Mouse (Mus musculus) CD8-positive naive resting alpha-beta T cell, adult 2 months (primary cell): Measurements from ENCODE around the gene Arid3a.

Experiments used
- DNase-seq, 2 experiments: peaks; one replicate each; pipeline ENCODE4 v3.0.0; 2022; ENCODE audit warnings: low read depth in 2 of 2, low spot score in 2 of 2

Arid3a gene

DNA sequence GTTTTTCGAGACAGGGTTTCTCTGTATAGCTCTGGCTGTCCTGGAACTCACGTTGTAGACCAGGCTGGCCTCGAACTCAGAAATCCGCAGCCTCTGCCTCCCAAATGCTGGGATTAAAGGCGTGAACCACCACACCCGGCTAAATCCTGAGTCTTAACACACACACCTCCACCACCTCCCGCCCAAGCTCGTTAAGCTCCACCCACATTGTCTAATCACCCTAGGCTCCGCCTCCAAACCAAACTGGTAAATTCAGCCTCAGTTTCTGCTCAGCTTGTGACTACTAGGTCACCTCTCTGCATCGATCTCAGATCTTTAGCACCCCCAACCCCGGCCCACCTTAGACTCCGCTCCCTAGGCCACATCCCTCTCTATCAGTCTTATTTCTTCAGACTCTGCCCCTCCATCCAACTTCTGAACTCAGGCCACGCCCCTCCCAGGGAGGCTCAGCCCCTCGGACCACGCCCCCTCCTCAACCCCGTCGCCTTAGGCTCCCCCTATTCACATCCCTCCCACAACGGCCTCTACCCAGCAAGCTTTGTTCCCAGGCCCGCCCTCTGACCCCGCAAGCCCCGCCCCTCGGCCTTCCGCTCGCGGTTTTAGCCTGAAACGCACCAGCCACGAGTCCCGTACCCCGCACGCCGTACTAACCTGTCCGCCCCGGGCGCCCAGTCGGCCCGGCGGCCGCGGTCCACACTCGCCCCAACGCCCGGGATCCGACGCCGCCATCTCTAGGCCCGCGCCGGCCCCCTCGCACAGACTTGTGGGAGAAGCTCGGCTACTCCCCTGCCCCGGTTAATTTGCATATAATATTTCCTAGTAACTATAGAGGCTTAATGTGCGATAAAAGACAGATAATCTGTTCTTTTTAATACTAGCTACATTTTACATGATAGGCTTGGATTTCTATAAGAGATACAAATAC, 18.4 kb upstream of the Arid3a start, which contains the start of gene Med16:
Med16 (minus strand) TSS at position 757 of the 925 bp plus-strand sequence.
- DNase-seq, result peak; percentile 97 to 99

DNA sequence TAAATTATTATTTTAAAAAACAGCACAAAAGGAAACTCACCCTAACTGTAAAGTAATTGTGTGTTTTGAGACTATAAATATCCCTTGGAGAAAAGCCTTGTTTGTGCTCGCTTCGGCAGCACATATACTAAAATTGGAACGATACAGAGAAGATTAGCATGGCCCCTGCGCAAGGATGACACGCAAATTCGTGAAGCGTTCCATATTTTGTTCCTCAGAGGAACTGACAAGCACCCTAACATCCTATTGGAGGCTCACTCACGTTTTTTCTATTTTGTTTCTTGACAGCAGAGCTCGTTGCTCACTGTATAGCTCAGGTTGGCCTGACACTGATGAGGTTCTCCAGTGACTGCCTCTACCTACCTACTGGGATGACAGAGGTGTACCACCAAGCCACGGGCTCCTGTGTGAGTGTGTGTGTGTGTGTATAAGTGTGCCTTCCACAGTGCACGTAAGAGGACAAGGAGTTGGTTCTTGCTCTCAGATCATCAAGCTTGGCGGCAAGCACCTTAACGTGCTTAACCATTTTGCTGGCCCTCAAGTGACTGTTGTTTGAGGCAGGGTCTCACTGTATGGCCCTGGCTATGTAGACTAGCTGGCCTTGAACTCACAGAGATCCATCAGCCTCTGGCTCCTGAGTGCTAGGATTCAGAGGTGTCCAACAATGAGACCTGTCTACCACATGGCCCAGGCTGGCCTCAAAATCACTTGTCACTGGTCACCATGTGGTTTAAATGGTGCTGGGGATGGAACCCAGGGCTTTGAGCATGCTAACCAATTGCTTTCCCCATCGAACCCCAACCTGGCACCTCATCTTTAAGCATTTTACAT, 17.5 kb upstream of the Arid3a start:
- DNase-seq, result peak; percentile 37 to 54

DNA sequence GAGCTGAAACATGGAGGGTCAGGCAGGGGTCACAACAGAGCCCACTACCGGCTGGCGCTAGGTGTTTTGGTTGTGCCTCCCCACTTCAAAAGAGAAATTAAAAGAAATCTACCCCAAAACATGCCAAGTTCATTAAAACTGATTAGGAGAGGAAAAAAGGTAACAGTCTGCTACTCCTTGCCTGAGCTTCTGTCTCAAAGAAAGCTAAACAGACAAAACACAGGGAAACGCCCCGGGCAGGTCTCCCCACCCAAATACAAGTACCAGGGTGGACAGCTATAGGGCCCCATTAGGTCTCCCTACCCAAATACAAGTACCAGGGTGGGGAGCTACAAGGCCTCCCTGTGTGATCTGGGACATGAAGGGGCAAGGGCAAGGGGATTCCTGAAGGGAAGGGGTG, 16.3 kb upstream of the Arid3a start, which contains the start of gene Gm26602:
Gm26602 (plus strand) TSS at position 301 of the 400 bp plus-strand sequence.
- DNase-seq, result no peak

DNA sequence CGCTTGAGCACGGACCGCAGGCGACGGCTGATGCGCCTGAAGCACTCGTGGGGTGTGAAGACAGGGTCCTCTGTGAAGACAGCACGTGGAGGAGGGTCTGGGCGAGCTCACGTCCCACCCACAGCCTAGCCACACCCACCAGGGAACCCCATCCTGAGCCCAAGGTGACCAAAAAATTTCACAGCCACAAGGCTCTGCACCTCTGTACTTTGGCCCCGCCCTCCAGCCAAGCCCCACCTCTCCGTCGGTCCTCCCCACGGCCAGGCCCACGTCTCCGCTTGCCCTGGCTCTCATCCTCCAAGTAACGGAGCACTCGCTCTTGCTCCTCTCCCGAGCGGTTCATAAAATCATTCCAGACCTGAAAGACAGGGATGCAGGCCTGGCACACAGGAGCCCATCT, 14.4 kb upstream of the Arid3a start:
- no peak for DNase-seq

DNA sequence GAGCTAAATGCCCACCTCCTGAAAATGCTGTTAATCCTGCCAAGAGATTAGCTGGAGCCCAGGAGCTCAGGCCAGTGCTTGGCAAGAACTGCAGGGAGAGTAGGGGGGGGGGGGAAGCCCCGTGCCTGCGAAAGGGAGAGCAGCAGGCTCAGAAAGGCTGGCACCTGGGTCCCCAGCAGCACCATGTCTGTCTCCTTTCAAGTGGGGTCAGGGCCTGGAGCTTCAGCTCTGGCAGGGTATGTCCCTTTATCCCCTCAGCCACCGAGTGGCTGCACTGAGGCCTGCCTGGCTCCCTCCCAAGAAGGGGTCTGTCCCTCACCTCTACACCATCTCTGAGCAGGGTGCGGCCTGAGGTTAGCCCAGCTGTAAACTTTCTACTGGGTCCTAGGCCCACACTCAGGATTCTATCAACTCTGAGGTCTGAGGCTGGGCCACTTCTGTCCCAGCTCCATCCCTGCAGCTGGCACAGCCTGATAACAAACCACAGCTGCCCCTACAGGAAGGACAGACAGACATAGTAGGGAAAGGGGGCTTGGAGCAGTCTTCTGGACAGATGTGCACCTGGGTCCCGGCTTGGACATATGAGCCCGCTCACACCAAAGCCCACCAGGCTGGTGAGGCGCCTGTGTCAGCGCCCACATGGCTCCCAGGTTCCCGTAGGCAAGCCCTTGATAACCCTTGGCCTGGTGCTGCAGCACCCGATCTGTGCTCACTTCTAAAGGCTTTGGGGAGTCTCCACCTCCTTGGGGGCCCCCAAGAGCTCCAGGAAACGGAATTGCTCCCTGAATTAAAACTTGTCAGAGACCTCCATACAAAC, 12.5 kb upstream of the Arid3a start:
- DNase-seq, result no peak

DNA sequence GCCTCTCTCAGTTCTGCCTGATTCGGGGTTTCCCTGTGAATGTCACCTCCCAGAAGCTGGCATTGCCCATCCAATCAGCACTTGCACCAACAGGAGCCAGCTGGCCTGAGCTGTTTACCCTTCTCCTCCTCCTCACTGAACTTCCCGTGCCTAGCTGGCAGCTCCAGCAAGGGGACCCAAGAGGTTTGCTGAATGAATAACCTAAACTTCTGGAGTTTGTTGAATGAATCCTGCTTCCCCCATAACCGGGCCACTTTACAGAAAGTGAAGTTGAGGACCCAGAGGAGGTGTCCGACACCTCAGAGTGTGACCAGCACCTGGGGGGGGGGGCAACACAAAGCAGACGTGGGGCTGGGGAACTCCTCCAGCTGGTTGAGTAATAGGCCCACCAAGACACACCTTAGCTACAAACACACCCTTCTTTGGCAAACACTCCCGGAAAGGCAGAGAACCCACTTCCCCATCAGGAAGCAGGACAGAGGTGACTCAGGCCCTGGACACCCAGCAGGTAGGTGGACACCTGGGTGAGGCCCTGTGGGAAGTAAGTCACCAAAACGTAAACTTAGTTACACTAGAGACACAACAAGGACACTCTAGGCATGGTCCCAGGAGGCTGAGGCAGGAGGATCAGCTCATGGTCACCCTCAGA, 11.8 kb upstream of the Arid3a start:
- no peak for DNase-seq

DNA sequence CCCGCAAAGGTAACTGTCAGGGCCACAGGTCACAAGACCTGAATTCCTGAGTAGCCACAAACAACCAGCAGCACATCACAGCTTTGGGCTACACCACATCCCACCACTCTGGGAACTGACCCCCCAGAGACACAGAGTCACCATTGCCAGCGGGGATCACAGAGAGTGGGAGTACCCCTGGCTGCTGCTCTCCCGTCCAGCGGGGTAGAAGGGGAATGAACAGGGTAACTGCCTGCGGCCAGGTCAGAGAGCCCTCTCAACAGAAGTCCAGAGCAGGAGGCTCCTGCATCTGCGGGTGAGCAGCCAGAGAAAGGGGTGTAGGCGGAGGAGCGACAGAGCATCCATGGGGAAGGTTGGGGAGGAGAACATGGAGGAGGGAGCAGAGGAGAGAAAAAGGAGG, 10.8 kb upstream of the Arid3a start:
- DNase-seq, result no peak

DNA sequence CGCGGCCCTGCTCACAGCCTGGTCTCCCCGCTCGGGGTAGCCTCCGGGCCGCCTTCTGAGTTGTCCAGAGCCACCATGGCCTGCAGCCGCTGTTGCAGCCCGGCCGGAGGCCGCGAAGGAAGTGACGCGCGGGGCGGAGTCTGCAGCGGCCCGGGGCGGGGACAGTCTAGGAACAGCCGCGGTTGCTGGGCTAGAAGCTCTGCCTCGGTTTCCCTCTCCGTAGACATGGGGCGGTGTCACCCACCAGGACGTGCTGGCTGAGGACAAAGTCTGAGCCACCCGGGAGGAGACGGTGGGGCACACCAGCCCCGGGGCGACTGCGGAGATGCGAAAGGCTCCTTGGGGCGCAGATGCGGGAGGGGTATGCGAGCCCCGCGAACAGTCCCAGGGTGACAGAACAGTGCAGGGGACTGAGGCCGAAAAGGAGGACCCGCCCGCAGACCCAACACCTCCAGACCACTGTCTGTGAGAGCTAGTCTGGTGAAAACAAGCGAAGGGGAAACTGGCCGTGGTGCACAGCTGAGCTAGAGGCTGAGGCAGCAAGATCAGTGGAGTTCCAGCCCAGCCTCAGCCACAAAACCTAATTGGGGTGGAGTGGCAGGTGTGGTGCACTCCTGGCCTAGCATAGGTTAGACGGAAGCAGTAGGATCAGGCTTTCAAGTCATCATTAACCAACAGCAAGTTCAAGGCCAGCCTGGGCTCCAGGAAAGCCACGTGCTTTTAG, 9.9 kb upstream of the Arid3a start, which contains the start of gene Kiss1r:
Kiss1r (plus strand) TSS at position 164 of the 724 bp plus-strand sequence.
- DNase-seq, result peak in 1 of 2 experiments; percentile 70

DNA sequence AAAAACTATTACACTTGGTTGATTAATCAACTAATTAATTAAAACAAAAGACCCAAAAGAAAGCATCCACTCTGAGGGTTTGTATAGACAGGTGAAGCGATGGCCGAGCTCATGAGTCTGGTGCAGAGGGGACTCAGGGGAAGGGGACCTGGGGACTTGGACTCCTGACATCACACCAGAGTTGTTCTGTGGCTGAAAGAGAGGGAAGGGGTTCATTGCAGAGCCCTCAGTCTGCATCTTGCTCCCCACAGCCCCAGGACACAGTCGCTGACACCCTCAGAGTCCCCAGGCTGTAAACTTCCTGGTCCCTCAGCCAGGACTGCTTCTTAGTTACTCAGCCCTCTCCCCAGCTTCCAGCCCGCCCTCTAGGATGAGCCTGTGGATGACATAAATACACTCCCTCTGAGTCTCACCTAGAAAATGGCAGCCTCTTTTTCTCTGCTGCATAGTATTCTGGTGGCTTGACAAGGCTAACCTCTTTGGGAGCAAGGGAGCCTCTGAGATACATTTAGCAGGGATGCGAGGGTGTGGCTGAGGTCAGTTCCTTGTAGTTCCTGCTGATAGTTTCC, 9.2 kb upstream of the Arid3a start:
- no peak for DNase-seq

DNA sequence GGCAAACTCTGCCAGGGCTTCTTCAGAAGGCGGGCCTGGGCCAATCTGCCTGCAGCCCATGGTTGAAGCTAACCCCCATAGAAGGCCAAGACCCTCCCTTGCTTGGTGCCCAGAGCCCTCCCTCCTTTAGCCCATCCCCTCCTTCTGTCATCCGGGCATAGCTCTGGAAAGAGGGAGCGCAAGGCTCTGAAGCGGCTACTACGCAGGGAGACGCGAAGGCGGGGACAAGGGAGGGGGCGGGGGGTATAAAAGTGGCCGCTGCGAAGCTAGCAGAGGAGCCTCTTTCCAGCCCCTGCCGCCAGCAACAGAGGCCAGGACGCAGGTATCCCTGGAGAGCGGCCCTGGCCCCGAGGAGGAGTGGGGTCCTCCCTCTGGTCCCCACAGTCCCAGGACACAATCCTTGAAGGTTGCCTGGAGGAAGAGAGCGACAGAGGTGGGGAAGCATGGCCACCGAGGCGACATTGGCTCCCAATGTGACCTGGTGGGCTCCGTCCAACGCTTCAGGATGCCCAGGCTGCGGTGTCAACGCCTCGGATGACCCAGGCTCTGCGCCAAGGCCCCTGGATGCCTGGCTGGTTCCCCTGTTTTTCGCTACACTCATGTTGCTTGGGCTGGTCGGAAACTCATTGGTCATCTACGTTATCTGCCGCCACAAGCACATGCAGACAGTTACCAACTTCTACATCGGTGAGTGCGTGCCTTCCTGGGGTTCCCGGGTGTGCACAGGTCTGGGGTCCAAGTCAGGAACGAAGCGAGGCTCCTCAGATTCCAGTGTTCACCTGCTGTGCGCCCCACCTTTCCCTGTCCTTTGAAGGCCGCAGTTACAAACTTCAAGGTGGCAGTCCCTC, 8.4 kb upstream of the Arid3a start:
- no peak for DNase-seq

DNA sequence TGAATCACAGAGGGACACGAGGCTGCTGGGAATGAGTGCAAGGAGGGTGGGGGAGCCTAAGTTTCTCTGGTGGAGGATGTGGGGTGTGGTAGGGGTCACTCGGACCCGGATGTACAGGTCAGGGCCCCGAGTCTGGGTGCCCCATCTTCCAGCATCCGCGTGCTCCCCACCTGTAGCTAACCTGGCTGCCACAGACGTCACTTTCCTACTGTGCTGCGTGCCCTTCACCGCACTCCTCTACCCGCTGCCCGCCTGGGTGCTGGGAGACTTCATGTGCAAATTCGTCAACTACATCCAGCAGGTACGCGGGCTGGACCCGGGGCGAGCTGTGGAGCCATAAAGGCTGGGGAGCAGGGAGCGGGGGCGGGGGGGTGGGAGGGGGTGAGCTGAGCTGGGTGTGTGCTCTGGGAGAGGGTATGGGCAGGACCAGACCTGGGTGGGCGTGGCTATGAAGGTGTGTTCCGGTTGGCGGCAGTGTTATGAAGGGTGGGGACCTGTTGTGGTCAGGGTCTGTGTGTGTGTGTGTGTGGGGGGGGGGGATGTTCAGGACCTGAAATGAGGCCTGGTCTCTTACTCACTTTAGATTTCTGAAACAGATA, 7.5 kb upstream of the Arid3a start:
- no peak for DNase-seq

DNA sequence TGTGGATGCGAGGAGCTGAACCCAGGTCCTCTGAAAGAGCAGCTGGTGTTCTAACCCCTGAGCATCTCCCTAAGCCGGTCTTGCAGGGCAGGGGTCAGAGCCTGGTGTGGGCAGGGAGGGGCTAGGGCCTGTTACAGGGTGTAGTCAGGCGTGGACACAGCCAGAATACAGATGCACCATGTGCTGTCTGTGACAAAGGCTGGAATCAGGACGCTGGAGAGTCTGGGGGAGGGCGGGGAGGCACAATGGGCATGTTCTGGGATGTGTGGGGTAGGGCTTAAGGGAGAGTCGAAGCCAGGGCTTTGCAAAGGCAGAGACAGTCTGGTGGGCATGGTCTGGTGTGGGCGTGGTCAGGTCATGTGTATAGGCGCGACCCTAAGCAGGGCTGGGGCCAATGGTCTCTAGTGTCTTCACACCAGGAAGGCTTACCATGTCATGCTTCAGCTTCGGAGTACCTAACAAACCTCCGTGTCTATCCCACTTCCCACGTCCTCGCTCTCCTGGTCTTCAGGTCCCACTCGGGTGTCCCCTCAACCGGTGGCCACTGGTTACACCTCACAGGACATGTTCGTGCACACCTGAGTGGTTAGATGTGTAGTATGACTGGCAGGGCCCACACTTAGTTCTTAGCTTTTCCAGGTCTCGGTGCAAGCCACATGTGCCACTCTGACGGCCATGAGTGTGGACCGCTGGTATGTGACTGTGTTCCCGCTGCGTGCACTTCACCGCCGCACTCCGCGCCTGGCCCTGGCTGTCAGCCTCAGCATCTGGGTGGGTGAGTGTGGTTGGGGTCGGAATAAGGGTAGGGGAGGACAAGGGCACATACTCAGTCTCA, 6.6 kb upstream of the Arid3a start:
- DNase-seq, result no peak

DNA sequence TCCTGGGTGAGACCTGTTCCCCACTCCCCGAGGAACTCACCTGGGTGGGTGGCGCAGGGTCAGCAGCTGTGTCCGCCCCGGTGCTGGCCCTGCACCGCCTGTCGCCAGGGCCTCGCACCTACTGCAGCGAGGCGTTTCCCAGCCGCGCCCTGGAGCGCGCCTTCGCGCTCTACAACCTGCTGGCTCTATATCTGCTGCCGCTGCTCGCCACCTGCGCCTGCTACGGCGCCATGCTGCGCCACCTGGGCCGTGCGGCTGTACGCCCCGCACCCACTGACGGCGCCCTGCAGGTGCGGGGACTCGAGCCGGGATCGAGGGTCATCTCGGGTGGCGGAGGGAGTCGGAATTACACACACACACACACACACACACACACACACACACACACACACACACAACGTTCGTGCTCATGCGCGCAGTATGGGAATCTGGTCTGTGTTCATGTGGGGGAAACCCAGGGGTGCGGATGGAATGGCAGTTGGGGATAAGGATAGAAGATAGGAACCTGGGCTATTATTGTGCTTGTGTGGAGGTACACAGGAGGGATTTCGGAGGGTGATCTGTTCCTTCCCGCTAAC, 5.8 kb upstream of the Arid3a start, which contains the start of gene R3hdm4:
R3hdm4 (minus strand) TSS at position 251 of the 578 bp plus-strand sequence.
- DNase-seq, result no peak

DNA sequence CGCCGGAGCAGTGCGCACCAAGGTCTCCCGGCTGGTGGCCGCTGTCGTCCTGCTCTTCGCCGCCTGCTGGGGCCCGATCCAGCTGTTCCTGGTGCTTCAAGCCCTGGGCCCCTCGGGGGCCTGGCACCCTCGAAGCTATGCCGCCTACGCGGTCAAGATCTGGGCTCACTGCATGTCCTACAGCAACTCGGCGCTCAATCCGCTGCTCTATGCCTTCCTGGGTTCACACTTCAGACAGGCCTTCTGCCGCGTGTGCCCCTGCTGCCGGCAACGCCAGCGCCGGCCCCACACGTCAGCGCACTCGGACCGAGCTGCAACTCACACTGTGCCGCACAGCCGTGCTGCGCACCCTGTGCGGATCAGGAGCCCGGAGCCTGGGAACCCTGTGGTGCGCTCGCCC, 5.3 kb upstream of the Arid3a start:
- DNase-seq, result no peak

DNA sequence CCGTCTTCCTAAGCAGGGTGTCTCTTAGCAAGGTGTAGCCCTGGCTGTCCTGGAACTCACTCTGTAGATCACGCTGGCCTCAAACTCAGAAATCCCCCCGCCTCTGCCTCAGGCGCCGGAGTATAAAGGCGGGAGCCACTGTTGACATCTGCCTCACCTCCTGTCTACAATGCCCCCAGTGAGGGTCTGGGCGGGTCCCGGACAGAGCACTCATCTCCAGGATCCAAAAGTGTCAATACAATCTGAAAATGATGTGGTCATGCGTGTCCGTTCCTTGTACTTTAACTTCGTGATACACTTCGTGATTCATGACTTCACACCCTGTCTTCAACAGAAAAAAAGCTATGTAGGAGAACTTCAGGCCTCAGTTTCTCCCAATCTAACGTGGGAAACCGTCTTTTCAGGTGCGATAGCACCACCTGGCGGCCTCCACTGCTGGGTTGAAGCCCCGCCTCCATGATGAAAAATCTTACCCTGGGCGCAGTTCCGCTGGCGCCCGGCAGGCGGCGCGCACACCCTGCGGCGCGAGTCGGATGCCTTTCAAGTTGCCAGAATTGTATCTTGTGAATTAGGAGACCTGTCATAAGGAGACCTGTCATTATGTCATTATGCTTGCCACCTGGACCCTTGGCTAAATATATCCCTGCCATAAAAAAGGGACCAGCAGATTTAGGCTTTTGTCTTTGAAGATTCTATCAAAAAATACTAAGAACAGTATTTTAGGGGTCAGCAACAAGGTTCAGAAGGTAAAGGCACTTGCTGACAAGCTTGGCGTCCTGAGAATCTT, 1.7 kb upstream of the Arid3a start:
- DNase-seq, result peak; percentile 95
